Mouse (Mus musculus) stomach, embryonic 16.5 days (tissue): ENCODE measurements at regions not wholly inside any gene's neighbourhood (a gene's known extent, or its start where the extent isn't known, plus 50 kb on each side); places are given as distances from the start of the nearest gene placed in this dataset.
A peak's percentile ranks its signal among the peaks of the same experiment; 100 is the strongest.

Experiments
- ATAC-seq: fragments of 200-750 bp; cut with Nextera tagmentation; 2 replicates; pipeline ENCODE4 v1.8.0; 2017; ENCODE audit warnings: moderate number of reproducible peaks, moderate TSS enrichment; ENCODE audit not compliant: insufficient read depth, low FRiP score
- H3K27ac ChIP-seq: fragments of 300-500 bp; sonication (generic); 2 replicates; pipeline ENCODE4 v1.5.1; 2014; ENCODE audit warnings: low read length
- H3K27me3 ChIP-seq: fragments of 300-500 bp; sonication (generic); 2 replicates; pipeline ENCODE4 v1.6.1; 2014; ENCODE audit warnings: low read length, control low read depth, mixed read lengths; ENCODE audit not compliant: control insufficient read depth, insufficient read depth
- H3K36me3 ChIP-seq: fragments of 300-500 bp; sonication (generic); 2 replicates; pipeline ENCODE4 v1.6.1; 2014; ENCODE audit warnings: low read length; ENCODE audit not compliant: control insufficient read depth, insufficient read depth
- H3K4me1 ChIP-seq: fragments of 300-500 bp; sonication (generic); 2 replicates; pipeline ENCODE4 v1.6.1; 2014; ENCODE audit warnings: low read length, control low read depth, mixed read lengths; ENCODE audit not compliant: control insufficient read depth, insufficient read depth
- H3K4me2 ChIP-seq: fragments of 300-500 bp; sonication (generic); 2 replicates; pipeline ENCODE4 v1.6.1; 2014; ENCODE audit warnings: low read depth, low read length, mixed read lengths
- H3K4me3 ChIP-seq: fragments of 300-500 bp; sonication (generic); replicated peaks from 2 replicates; pipeline ENCODE4 v1.5.1; 2014; ENCODE audit warnings: mild to moderate bottlenecking, low read length
- H3K9ac ChIP-seq: fragments of 300-500 bp; sonication (generic); 2 replicates; pipeline ENCODE4 v1.6.1; 2014; ENCODE audit warnings: low read length
- H3K9me3 ChIP-seq: fragments of 300-500 bp; sonication (generic); replicated peaks from 2 replicates; pipeline ENCODE4 v1.6.1; 2016; ENCODE audit warnings: low read length, control low read depth; ENCODE audit not compliant: control insufficient read depth
- WGBS: fragments of 180-500 bp; shearing (Covaris S2); extraction: QIAGEN DNeasy Blood & Tissue Kit; methylation state at CpG from one replicate; pipeline ENCODE4 v1.1.7; 2014; 5-methylcytosine and 5-hydroxymethylcytosine counted together

- Histone ChIP-seq H3K27ac (no peak overlapping the region), H3K9ac (no peak overlapping the region), H3K9me3 (no peaks in the 10 kb centered on the region), H3K27me3 (no peaks in the 10 kb centered on the region), H3K36me3 (no peaks in the 10 kb centered on the region), H3K4me2 (no peak overlapping the region), H3K4me1 (no peaks in the 10 kb centered on the region), H3K4me3 (no peak overlapping the region)
- no peak for ATAC-seq
- WGBS = 40% methylated on average over 2 of the region's 2 CpGs
Measured at GRCm38 (mm10) chr10:109185243-109185642, 174.5 kb upstream of the Syt1 start.

GRCm38 (mm10) chr10:109180527-109180926, 169.7 kb upstream of the Syt1 start:
- Histone ChIP-seq H3K27ac (no peak overlapping the region), H3K36me3 (no peaks in the 10 kb centered on the region), H3K4me3 (no peak overlapping the region), H3K9me3 (no peaks in the 10 kb centered on the region), H3K27me3 (no peaks in the 10 kb centered on the region), H3K4me2 (no peak overlapping the region), H3K4me1 (no peaks in the 10 kb centered on the region), H3K9ac (no peak overlapping the region)
- 86% methylated on average over 4 of the region's 4 CpGs for WGBS
- ATAC-seq = no peak

GRCm38 (mm10) chr10:109160730-109161129, 149.9 kb upstream of the Syt1 start:
- Histone ChIP-seq H3K4me1 (no peaks in the 10 kb centered on the region), H3K27me3 (no peaks in the 10 kb centered on the region), H3K9me3 (no peaks in the 10 kb centered on the region), H3K36me3 (no peaks in the 10 kb centered on the region), H3K9ac (no peak overlapping the region), H3K4me3 (no peak overlapping the region), H3K4me2 (no peak overlapping the region), H3K27ac (no peak overlapping the region)
- 92% methylated on average over 1 of the region's 1 CpGs for WGBS
- no peak for ATAC-seq

- Histone ChIP-seq H3K9ac (no peak overlapping the region), H3K4me1 (no peaks in the 10 kb centered on the region), H3K27ac (no peak overlapping the region), H3K36me3 (no peaks in the 10 kb centered on the region), H3K9me3 (no peaks in the 10 kb centered on the region), H3K27me3 (no peaks in the 10 kb centered on the region), H3K4me3 (no peak overlapping the region), H3K4me2 (no peak overlapping the region)
- 83% methylated on average over 5 of the region's 5 CpGs for WGBS
- ATAC-seq = no peak
Measured at GRCm38 (mm10) chr10:109155768-109156167, 145.0 kb upstream of the Syt1 start.

GRCm38 (mm10) chr10:109140421-109140938, 129.7 kb upstream of the Syt1 start:
- no peaks in the 10 kb centered on the region for H3K36me3 ChIP-seq
- no peaks in the 10 kb centered on the region for H3K4me1 ChIP-seq
- H3K27ac ChIP-seq = no peak overlapping the region
- no peaks in the 10 kb centered on the region for H3K9me3 ChIP-seq
- no peak overlapping the region for H3K9ac ChIP-seq
- no peak overlapping the region for H3K4me2 ChIP-seq
- no peak overlapping the region for H3K4me3 ChIP-seq
- ATAC-seq = no peak
- H3K27me3 ChIP-seq = no peaks in the 10 kb centered on the region
- 74% methylated on average over 7 of the region's 7 CpGs for WGBS

- Histone ChIP-seq H3K36me3 (no peaks in the 10 kb centered on the region), H3K27ac (no peak overlapping the region), H3K9me3 (no peaks in the 10 kb centered on the region), H3K4me2 (no peak overlapping the region), H3K27me3 (no peaks in the 10 kb centered on the region), H3K4me1 (no peaks in the 10 kb centered on the region), H3K4me3 (peak overlapping the region; percentile 20; the same call in 1 of the 2 replicates), H3K9ac (no peak overlapping the region)
- WGBS = 52% methylated on average over 3 of the region's 3 CpGs
- ATAC-seq = no peak
Measured at GRCm38 (mm10) chr10:109136763-109137732, 126.3 kb upstream of the Syt1 start.

- Histone ChIP-seq H3K36me3 (no peaks in the 10 kb centered on the region), H3K9ac (no peak overlapping the region), H3K4me1 (no peaks in the 10 kb centered on the region), H3K27me3 (no peaks in the 10 kb centered on the region), H3K4me2 (no peak overlapping the region), H3K4me3 (no peak overlapping the region), H3K27ac (no peak overlapping the region), H3K9me3 (no peaks in the 10 kb centered on the region)
- 85% methylated on average over 4 of the region's 4 CpGs for WGBS
- ATAC-seq = no peak
Measured at GRCm38 (mm10) chr10:109134521-109134920, 123.7 kb upstream of the Syt1 start.

GRCm38 (mm10) chr10:109132091-109132573, 121.3 kb upstream of the Syt1 start:
- H3K4me1 ChIP-seq = no peaks in the 10 kb centered on the region
- H3K36me3 ChIP-seq = no peaks in the 10 kb centered on the region
- no peak overlapping the region for H3K9ac ChIP-seq
- 59% methylated on average over 8 of the region's 8 CpGs for WGBS
- no peaks in the 10 kb centered on the region for H3K27me3 ChIP-seq
- no peak overlapping the region for H3K4me2 ChIP-seq
- ATAC-seq = no peak
- H3K27ac ChIP-seq = no peak overlapping the region
- H3K4me3 ChIP-seq = no peak overlapping the region
- H3K9me3 ChIP-seq = no peaks in the 10 kb centered on the region

GRCm38 (mm10) chr10:109129552-109130110, 118.8 kb upstream of the Syt1 start:
- Histone ChIP-seq H3K36me3 (no peaks in the 10 kb centered on the region), H3K4me2 (no peak overlapping the region), H3K27ac (no peak overlapping the region), H3K4me3 (no peak overlapping the region), H3K4me1 (no peaks in the 10 kb centered on the region), H3K9ac (no peak overlapping the region), H3K9me3 (no peaks in the 10 kb centered on the region), H3K27me3 (no peaks in the 10 kb centered on the region)
- WGBS = 95% methylated on average over 1 of the region's 1 CpGs
- ATAC-seq = no peak
